Mouse (Mus musculus): ENCODE data around the gene Gm45233. TPM values are rescaled to one million over a fixed set of nuclear protein-coding genes. Genes with fewer than 3 reads are reported as not detected.

Gm45233 gene
- polyA plus RNA-seq, 1 experiment from 2014 or later, result 0.48 TPM

DNA sequence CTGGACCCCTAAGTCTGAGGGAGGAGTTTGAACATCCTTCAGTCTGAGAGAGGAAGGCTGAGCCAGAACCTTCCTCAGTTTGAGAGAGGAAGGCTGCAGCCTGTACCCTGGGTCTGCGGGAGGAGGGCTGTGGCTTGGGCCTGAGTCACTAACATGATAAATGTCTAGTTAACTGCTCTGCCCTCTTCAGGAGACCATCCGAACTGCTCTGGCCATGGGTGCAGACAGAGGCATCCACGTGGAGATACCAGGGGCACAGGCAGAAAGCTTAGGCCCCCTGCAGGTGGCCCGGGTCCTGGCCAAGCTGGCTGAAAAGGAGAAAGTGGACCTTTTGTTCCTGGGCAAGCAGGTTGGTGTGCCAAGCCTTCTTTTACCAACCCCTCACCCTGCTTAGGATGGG is 8.7 kb downstream of the Gm45233 start:
- peaks cover 49% of the 10 kb centered on the region for H3K36me3 ChIP-seq
- no peaks in the 10 kb centered on the region for H3K27me3 ChIP-seq
- no peak overlapping the region for H3K9ac ChIP-seq (replicated peaks)
- H3K4me1 ChIP-seq (replicated peaks), result no peaks in the 10 kb centered on the region
- WGBS, result 47% methylated on average over 4 of the region's 4 CpGs
- H3K9me3 ChIP-seq, result no peaks in the 10 kb centered on the region
- ATAC-seq, result peak; percentile 39; the same call in 1 of the 2 replicates
- H3K4me3 ChIP-seq (replicated peaks), result no peak overlapping the region
- no peak overlapping the region for H3K27ac ChIP-seq
- no peak overlapping the region for H3K4me2 ChIP-seq (replicated peaks)

DNA sequence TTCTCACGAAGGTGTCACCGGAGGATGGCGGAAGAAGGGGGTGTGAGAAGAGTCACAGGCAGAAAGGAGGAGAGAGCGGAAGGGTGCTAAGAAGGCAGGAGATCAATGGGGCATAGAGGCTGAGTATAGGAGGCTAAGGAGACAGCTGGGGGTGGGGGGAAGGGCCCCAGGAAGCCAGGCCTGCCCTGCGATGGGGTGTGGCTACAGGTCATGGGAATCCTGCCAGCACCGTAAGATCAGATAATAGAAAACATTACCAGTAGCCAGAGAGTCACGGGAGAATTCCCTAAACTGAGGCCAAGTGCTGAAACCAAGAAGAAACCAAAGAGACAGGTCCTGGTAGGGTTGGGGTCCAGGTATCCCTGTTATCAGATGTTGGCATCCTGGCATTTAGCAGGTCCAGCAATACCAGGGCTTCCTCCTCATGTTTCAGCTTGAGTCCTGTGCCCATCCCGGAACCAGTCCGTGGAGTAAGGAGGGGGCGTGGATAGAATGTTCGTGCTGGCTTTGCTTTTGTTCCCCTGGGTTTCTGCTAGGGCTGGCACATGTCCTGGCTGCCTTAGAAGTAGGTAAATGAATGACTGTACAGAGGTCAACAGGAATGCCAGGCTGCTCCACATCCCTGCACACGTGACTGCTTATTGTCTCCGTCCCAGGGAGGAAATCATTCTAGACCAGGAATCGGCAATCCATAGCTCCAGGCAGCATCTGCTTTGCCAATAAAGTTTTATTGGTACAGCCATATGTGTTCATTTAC is 9.8 kb downstream of the Gm45233 start:
- Histone ChIP-seq H3K9ac (replicated peaks) (no peak overlapping the region), H3K9me3 (no peaks in the 10 kb centered on the region), H3K27me3 (no peaks in the 10 kb centered on the region), H3K36me3 (peaks cover 56% of the 10 kb centered on the region), H3K4me3 (replicated peaks) (no peak overlapping the region), H3K4me1 (replicated peaks) (no peaks in the 10 kb centered on the region), H3K4me2 (replicated peaks) (no peak overlapping the region), H3K27ac (no peak overlapping the region)
- WGBS, result 95% methylated on average over 14 of the region's 14 CpGs
- ATAC-seq, result no peak

DNA sequence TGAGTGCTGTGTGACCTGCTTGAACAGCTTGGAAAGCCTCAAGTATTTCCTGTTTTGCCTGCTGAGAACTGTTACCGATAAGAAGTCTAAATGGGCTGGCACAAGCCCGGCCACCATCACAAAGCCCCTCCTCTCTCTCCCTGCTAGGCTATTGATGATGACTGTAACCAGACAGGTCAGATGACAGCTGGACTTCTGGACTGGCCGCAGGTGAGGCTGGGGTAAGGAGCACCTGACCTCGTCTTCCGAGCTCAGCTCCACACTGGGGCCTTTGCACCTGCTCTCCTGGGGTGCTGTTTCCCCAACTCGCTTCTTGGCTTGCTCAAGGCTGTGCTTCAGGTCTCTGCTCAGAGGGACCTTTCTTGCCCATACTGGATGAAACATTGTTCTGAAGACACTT is 10.4 kb downstream of the Gm45233 start:
- H3K27me3 ChIP-seq, result no peaks in the 10 kb centered on the region
- H3K4me2 ChIP-seq (replicated peaks), result no peak overlapping the region
- no peak overlapping the region for H3K4me3 ChIP-seq (replicated peaks)
- no peak overlapping the region for H3K27ac ChIP-seq
- H3K36me3 ChIP-seq, result peaks cover 56% of the 10 kb centered on the region
- no peak for ATAC-seq
- 93% methylated on average over 6 of the region's 6 CpGs for WGBS
- H3K9me3 ChIP-seq, result no peaks in the 10 kb centered on the region
- no peaks in the 10 kb centered on the region for H3K4me1 ChIP-seq (replicated peaks)
- no peak overlapping the region for H3K9ac ChIP-seq (replicated peaks)

DNA sequence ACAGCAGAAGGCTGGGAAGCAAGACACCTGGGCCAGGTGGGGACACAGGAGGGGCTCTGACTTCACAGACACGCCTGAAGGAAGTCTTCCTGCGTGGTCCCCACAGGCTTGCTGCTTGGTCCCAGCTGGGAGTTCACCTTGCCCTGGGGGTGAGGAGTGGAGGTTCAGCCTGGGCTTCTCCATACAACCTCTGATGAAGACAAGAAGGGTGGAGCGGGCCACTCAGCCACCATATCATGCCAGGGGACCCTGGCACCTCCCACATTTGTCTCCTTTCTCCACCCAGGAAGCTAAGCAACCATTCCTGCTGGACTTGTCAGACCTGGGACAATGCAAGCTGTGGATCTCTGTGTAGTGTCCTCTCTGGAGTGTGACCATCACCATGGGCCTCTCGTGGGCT is 18.9 kb downstream of the Gm45233 start, which contains the start of gene Vsig10l:
Gene Vsig10l, plus strand, starts transcription at position 301 of the 400 bp plus-strand sequence.
- ATAC-seq, result no peak
- no peak within 1 kb of the TSS for H3K27ac ChIP-seq
- no peak within 1 kb of the TSS for H3K4me2 ChIP-seq (replicated peaks)
- peaks cover 18% of the 10 kb centered on the region for H3K27me3 ChIP-seq
- H3K4me3 ChIP-seq (replicated peaks), result no peak within 1 kb of the TSS
- whole genome bisulfite sequencing, result 69% methylated on average over 4 of the region's 4 CpGs
- peaks cover 5% of the 10 kb centered on the region for H3K36me3 ChIP-seq
- no peak within 1 kb of the TSS for H3K9ac ChIP-seq (replicated peaks)
- H3K9me3 ChIP-seq, result no peaks in the 10 kb centered on the region
- peaks cover 18% of the 10 kb centered on the region for H3K4me1 ChIP-seq (replicated peaks)

DNA sequence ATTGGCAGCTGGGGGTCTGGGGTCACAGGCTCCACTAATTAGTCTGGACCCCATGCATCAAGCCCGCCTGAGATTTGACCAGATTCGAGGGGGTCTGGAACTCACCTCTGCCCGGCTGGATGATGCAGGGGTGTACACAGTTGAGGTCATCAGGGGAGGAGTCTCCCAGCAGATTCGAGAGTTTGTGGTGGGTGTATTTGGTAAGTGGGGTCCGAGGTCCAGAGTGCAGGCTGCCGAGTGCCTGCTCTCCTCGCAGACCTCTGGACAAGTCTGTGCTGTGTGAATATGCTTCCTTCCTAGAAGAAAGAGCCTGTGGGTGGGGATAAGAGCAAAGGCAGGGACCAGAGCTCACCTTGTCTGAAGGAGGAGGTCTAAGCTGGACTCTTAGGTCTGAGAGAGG is 20.0 kb downstream of the Gm45233 start:
- 84% methylated on average over 7 of the region's 7 CpGs for WGBS
- H3K27ac ChIP-seq, result no peak overlapping the region
- H3K4me3 ChIP-seq (replicated peaks), result no peak overlapping the region
- no peaks in the 10 kb centered on the region for H3K9me3 ChIP-seq
- H3K4me1 ChIP-seq (replicated peaks), result peaks cover 18% of the 10 kb centered on the region
- H3K9ac ChIP-seq (replicated peaks), result no peak overlapping the region
- H3K27me3 ChIP-seq, result peaks cover 24% of the 10 kb centered on the region
- no peak overlapping the region for H3K4me2 ChIP-seq (replicated peaks)
- ATAC-seq, result no peak
- H3K36me3 ChIP-seq, result no peaks in the 10 kb centered on the region

DNA sequence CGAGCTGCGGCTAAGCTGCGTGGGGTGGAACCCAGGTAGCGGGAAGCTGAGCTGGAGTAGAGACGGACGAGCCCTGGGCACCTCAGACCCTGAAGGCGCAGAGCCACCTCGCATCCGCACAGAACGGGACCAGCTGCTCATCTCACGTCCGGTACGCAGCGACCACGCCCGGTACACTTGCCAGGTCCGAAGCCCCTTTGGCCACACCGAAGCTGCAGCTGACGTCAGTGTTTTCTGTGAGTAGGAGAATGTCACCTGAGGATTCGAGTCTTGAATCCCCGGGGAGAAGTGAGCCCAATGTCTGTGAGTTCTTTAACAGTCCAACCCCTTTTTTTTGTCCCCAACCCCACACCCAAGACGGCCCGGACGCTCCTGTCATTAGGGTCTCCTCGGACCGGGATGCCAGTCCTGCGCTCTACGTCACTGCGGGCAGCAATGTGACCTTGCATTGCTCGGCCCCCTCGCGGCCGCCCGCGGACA is 21.0 kb downstream of the Gm45233 start:
- Histone ChIP-seq H3K9me3 (no peaks in the 10 kb centered on the region), H3K4me1 (replicated peaks) (peaks cover 18% of the 10 kb centered on the region), H3K27ac (no peak overlapping the region), H3K9ac (replicated peaks) (peak overlapping the region; percentile 64), H3K4me2 (replicated peaks) (peak overlapping the region; percentile 76), H3K27me3 (peaks cover 24% of the 10 kb centered on the region), H3K4me3 (replicated peaks) (peak overlapping the region; percentile 49), H3K36me3 (no peaks in the 10 kb centered on the region)
- WGBS, result 5% methylated on average over 35 of the region's 35 CpGs
- peak; percentile 79 for ATAC-seq

DNA sequence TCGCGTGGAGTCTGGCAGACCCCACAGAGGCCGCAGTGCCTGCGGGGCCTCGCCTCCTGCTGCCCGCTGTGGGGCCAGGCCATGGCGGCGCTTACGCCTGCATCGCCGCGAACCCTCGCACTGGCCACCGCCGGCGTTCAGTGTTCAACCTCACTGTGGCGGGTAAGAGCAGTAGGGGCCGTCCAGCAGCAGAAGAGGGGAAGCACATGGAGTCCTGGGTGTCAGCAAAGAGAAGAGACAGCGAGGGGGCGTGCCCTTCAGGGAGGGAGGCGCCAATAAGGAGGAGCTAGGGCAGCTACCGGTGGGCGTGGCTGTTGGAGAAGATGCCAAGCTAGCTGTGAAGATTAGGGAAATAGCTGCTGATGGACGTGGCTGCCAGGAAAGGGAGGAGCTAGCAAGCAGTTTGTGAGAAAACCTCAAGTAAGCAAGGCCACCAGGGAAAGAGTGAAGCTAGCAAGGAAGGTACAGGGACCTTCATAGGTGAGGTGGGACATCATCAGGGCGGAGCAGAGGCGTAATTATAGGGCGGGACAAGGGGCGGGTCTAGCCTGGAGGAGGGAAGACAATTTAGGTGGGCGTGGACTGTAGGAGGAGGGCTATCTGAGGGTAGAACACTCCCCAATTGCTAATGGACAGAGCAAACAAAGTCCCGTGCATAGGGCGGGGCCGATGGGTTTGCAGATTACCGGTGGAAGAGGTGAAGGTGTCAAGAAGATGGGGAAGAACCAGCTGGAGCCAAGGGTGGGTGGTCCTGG is 21.6 kb downstream of the Gm45233 start:
- peaks cover 24% of the 10 kb centered on the region for H3K27me3 ChIP-seq
- peak overlapping the region; percentile 64 for H3K9ac ChIP-seq (replicated peaks)
- no peaks in the 10 kb centered on the region for H3K36me3 ChIP-seq
- no peak overlapping the region for H3K27ac ChIP-seq
- WGBS, result under 1% methylated on average over 33 of the region's 33 CpGs
- peak overlapping the region; percentile 76 for H3K4me2 ChIP-seq (replicated peaks)
- H3K4me3 ChIP-seq (replicated peaks), result peak overlapping the region; percentile 49
- ATAC-seq, result peak; percentile 82
- H3K9me3 ChIP-seq, result no peaks in the 10 kb centered on the region
- H3K4me1 ChIP-seq (replicated peaks), result peaks cover 18% of the 10 kb centered on the region

DNA sequence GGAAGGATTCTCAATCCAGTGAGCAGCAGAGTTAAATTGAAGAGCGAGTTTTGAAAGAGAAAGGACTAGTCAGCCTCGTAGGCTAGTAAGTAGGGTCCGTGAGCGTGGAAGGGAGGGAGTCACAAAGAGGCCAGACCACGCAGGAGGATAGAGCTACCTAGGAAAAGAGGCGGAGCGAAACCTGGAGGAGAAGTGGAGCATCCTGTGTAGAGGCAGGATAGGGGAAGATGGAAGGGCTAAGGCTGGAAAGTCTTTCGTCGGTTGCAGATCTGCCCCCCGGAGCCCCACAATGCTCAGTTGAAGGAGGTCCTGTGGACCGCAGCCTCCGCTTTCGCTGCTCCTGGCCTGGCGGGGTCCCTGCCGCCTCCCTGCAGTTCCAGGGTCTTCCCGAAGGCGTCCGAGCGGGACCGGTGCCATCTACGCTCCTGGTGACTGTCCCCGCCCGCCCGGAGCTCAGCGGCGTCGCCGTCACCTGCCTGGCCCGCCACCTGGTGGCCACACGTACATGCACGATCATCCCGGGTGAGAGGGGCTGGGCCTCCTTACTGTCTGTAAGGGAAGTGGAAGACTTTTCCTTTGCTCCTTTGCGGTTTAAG is 22.3 kb downstream of the Gm45233 start:
- no peak overlapping the region for H3K27ac ChIP-seq
- H3K4me3 ChIP-seq (replicated peaks), result peak overlapping the region; percentile 49
- H3K9ac ChIP-seq (replicated peaks), result peak overlapping the region; percentile 54
- peaks cover 24% of the 10 kb centered on the region for H3K27me3 ChIP-seq
- H3K9me3 ChIP-seq, result no peaks in the 10 kb centered on the region
- peak overlapping the region; percentile 76 for H3K4me2 ChIP-seq (replicated peaks)
- whole genome bisulfite sequencing, result 2% methylated on average over 32 of the region's 33 CpGs
- peak; percentile 69 for ATAC-seq
- peaks cover 18% of the 10 kb centered on the region for H3K4me1 ChIP-seq (replicated peaks)
- H3K36me3 ChIP-seq, result no peaks in the 10 kb centered on the region

DNA sequence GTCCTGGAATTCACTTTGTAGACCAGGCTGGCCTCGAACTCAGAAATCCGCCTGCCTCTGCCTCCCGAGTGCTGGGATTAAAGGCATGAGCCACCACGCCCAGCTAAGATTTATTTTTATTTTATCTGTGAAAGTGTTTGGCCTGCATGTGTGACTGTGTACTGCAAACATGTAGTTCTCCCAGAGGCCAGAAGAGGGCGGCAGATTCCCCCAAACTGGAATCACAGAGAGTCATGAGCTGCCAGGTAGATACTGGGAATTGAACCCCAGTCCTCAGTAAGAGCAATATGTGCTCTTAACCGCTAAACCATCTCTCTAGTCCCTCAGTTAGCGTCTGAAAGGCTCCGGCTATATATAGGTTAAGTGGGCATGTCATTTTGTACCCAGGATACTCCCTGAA is 26.4 kb downstream of the Gm45233 start:
- Histone ChIP-seq H3K9me3 (no peaks in the 10 kb centered on the region), H3K4me2 (replicated peaks) (no peak overlapping the region), H3K4me3 (replicated peaks) (no peak overlapping the region), H3K27ac (no peak overlapping the region), H3K4me1 (replicated peaks) (peaks cover 15% of the 10 kb centered on the region), H3K27me3 (peaks cover 13% of the 10 kb centered on the region), H3K9ac (replicated peaks) (no peak overlapping the region), H3K36me3 (peaks cover 16% of the 10 kb centered on the region)
- WGBS, result 37% methylated on average over 8 of the region's 8 CpGs
- no peak for ATAC-seq

DNA sequence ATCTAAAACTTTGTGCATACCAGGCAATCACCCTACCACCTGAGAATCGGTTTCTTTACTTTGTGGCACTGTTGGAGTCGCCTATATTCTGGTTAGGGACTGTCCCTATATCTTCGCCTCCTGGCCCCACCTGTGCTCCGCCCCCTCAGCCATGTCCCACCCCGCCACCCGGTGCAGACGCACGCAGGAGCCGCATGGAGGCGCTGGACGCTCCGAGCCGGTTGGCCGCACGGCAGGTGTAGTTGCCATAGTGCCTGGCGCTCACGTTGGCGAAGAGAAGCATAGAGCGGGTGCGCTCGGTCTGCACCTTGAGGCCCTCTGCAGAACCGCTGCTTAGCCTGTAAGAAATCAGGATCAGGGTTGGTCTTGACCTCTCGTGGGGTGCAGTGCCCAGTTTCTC is 31.8 kb downstream of the Gm45233 start:
- H3K27me3 ChIP-seq, result peaks cover 31% of the 10 kb centered on the region

DNA sequence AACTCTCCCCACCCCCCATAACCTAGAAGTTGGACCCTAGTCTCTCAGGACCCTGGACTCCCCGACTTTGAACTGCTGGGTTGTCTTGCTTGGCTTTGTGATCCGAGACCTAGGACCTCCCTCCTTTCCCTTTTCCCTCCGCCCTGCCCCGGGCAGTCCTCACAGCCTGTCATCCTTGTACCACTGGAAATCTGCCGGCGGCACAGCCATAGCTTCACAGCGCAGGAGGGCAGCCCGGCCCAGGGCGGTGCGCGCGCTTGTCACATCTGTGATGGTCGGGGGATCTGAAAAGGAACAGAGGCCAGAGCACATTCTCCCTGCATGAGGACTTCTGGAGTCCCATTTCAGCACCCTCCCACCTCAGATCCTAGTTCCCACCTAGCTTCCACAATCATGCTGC is 32.4 kb downstream of the Gm45233 start:
- Histone ChIP-seq H3K27me3 (peaks cover 31% of the 10 kb centered on the region), H3K4me1 (replicated peaks) (peaks cover 10% of the 10 kb centered on the region), H3K9ac (replicated peaks) (no peak overlapping the region), H3K4me3 (replicated peaks) (no peak overlapping the region), H3K27ac (no peak overlapping the region), H3K4me2 (replicated peaks) (no peak overlapping the region), H3K9me3 (no peaks in the 10 kb centered on the region), H3K36me3 (peaks cover 39% of the 10 kb centered on the region)
- WGBS, result 7% methylated on average over 13 of the region's 13 CpGs
- peak; percentile 31; the same call in 1 of the 2 replicates for ATAC-seq

More for the DNA sequence above, 31.8 kb downstream of the Gm45233 start:
- no peak for ATAC-seq
- no peak overlapping the region for H3K4me3 ChIP-seq (replicated peaks)
- H3K36me3 ChIP-seq, result peaks cover 39% of the 10 kb centered on the region
- H3K4me1 ChIP-seq (replicated peaks), result peaks cover 10% of the 10 kb centered on the region
- H3K9me3 ChIP-seq, result no peaks in the 10 kb centered on the region
- H3K9ac ChIP-seq (replicated peaks), result no peak overlapping the region
- WGBS, result 17% methylated on average over 23 of the region's 23 CpGs
- H3K27ac ChIP-seq, result no peak overlapping the region
- no peak overlapping the region for H3K4me2 ChIP-seq (replicated peaks)

DNA sequence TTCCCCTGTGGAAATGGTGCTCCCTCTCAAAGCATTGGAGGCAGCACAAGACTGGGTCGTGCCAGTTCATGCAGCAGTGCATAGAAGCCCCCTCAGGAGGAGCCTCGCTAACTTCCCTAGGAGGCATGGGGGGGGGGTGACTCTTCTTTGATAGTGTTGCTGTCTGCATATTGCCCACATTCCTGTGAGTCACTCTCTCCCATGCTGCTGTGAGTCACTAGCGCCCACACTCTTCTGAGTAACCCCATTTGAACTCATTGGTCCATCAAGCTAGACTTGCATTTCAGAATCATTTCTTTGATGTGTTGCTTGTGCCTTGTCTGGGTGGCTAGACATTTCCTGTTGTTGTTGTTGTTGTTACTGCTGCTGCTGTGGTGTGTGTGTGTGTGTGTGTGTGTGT is 37.3 kb downstream of the Gm45233 start:
- 66% methylated on average over 3 of the region's 3 CpGs for WGBS
- H3K36me3 ChIP-seq, result peaks cover 16% of the 10 kb centered on the region
- H3K27me3 ChIP-seq, result peaks cover 25% of the 10 kb centered on the region
- no peak overlapping the region for H3K9ac ChIP-seq (replicated peaks)
- H3K4me3 ChIP-seq (replicated peaks), result no peak overlapping the region
- H3K9me3 ChIP-seq, result no peaks in the 10 kb centered on the region
- H3K27ac ChIP-seq, result no peak overlapping the region
- no peak overlapping the region for H3K4me2 ChIP-seq (replicated peaks)
- H3K4me1 ChIP-seq (replicated peaks), result peaks cover 25% of the 10 kb centered on the region
- ATAC-seq, result no peak
